Mouse (Mus musculus): ENCODE measurements around the gene Wfdc5. TPM values are rescaled to one million over a fixed set of nuclear protein-coding genes. Genes with fewer than 3 reads are reported as not detected.

The Wfdc5 gene
- not detected for polyA plus RNA-seq (2017; shearing (Covaris generic))

DNA sequence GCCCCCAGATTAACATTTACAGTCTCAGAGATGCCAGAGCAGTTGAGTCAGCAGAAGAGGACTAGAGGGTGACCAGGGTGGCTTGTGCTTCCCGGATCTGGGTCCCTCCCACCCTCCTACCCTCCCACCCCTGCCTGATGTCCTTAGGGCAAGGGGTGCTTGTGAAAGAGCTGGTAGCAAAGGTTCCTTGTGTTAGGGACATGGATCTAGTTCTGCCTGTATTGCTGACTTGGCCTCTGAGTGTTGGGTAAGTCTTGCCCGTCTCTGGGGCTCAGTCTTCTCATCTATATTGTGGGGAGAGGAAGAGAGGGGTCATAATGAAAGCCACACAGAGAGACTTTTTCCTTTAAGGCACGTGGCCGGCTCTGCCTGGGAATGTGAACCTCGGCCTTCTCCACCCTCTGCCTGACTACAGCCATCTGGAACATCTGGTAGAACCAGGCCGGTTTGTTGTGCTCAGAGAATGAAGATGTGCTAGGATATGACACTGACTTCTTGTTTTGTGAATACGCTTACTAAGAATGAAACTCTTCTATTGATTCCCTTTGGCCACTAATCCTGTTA lies at the start of gene Wfdc5:
Gene Wfdc5, minus strand, starts transcription at position 51 of the 564 bp plus-strand sequence.

DNA sequence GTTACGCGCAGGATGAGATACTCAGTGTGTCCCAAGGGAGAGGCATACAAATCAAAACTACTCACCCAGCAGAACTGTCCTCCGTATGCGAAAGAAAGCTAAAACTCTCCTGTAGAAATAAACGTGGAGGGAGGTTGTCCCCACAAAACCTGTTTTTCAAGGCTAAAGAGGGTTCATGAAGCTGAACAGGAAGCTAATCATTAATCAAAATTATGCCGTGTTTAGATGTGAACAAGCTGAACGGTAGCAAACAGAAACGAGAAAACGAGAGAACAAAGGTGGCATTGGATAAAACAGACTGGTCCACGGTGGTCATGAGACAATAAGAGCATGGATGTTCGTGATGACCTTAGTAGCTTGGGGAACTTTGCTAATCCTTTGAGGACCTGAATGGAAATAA lies 39.0 kb upstream of the Wfdc5 start, which contains the start of gene Wfdc15b:
Gene Wfdc15b, minus strand, starts transcription at position 139 of the 400 bp plus-strand sequence.

DNA sequence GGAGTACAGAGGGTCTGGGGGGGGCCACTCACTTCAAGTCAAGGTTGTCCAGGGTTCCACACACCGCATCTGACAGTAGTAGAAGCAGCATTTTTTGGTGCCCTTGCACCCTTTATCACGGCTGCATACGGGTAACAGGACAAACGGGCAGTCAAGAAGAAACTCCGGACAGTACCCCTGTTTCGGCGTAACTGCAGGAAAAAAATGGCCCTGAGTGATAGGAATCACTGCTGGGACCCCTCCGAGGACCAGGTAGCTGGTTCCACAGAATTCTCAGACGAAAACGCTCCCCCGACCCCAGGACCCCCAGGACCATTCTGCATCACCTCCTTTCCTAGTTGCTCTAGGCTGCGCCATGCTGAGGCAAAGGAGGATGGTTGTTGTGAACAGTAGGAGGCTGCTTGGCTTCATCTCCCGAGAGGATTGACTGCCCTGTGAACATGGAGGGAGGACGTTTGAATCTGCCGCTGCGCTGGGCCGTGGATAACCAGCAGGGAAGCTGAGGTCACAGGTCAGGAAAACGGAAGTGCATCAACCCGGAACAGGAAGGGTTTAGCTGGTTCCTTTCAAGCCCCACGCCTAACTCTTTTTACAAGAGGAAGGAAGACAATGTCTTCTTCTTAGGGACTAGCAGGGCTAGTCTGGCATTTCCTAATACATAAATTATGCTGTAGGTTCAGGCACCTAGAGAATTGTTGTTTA lies 17.2 kb upstream of the Wfdc5 start, which contains the start of gene Wfdc15a:
Gene Wfdc15a, minus strand, starts transcription at position 505 of the 702 bp plus-strand sequence.

DNA sequence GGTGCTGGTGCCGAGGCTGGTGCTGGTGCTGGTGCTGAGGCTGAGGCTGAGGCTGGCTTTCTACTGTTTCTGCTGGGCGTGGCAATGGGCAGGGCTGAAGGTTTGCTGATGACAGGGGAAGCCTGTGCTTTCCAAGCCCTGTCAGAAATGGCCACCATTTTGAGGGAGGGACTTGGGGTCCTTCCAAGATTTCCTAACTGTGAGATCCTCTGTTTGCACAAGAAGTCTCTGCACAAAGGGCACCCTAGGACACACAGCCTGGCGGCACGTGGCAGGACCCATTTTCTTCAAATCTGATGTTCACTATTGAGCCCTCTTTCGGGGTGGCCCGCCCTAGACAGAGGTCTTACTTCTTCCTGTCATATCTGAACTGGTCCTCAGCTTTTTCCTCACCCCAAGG lies 8.0 kb upstream of the Wfdc5 start, which contains the start of gene Wfdc12:
Gene Wfdc12, minus strand, starts transcription at position 33 of the 400 bp plus-strand sequence.

DNA sequence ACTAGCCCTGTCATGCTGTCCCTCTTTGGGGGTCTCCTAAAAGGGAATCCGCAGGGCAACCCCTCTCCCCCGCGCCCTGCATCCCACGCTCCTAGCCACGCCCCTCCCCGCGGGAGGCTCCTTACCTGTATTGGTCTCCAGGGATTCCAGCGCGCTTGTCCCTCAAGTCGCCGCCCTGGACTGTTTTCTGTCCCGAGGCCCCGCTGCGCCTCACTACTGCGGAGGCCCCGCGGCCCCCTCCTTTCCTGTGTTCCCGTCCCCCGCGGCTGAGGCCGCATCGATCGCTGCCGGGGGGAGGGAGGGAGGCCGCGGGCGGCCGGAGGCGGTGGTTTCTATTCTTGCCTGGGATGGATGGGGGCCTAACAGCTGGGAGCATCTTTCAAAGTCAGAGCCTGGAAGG lies 11.6 kb downstream of the Wfdc5 start, which contains the start of gene Kcns1:
Gene Kcns1, minus strand, starts transcription at position 212 of the 400 bp plus-strand sequence.

Other genes with a start within 250 kb of the Wfdc5 start
- 92.4 TPM for gene Ywhab, start 187.8 kb downstream of the Wfdc5 start, polyA plus RNA-seq (2017; shearing (Covaris generic))
- gene Pabpc1l, start 157.3 kb downstream of the Wfdc5 start, polyA plus RNA-seq (2017; shearing (Covaris generic)) = 1.9 TPM
- 300 TPM for gene Stk4, start 112.4 kb downstream of the Wfdc5 start, polyA plus RNA-seq (2017; shearing (Covaris generic))
- 143 TPM for gene Tomm34, start 111.6 kb downstream of the Wfdc5 start, polyA plus RNA-seq (2017; shearing (Covaris generic))
- gene Kcns1, start 11.6 kb downstream of the Wfdc5 start, polyA plus RNA-seq (2017; shearing (Covaris generic)) = not detected
- not detected for gene Wfdc12, start 7.9 kb upstream of the Wfdc5 start, polyA plus RNA-seq (2017; shearing (Covaris generic))
- not detected for gene Wfdc15a, start 17.4 kb upstream of the Wfdc5 start, polyA plus RNA-seq (2017; shearing (Covaris generic))
- gene Wfdc15b, start 38.9 kb upstream of the Wfdc5 start, polyA plus RNA-seq (2017; shearing (Covaris generic)) = not detected
- gene Svs2, start 55.7 kb upstream of the Wfdc5 start, polyA plus RNA-seq (2017; shearing (Covaris generic)) = not detected
- gene Svs3b, start 73.9 kb upstream of the Wfdc5 start, polyA plus RNA-seq (2017; shearing (Covaris generic)) = not detected
- gene Svs4, start 95.7 kb upstream of the Wfdc5 start, polyA plus RNA-seq (2017; shearing (Covaris generic)) = not detected
- gene Svs3a, start 106.5 kb upstream of the Wfdc5 start, polyA plus RNA-seq (2017; shearing (Covaris generic)) = not detected
- gene Svs6, start 134.0 kb upstream of the Wfdc5 start, polyA plus RNA-seq (2017; shearing (Covaris generic)) = not detected
- gene Svs5, start 150.0 kb upstream of the Wfdc5 start, polyA plus RNA-seq (2017; shearing (Covaris generic)) = not detected
- 25.8 TPM for gene Slpi, start 206.4 kb upstream of the Wfdc5 start, polyA plus RNA-seq (2017; shearing (Covaris generic))
- not detected for gene Rbpjl, start 220.4 kb upstream of the Wfdc5 start, polyA plus RNA-seq (2017; shearing (Covaris generic))
- gene Matn4, start 222.4 kb upstream of the Wfdc5 start, polyA plus RNA-seq (2017; shearing (Covaris generic)) = not detected

Data from inflammation-experienced regulatory T-cells, adult 16 weeks (primary cell).